Mouse (Mus musculus): ENCODE results near the gene Gm33543. TPM values are rescaled to one million over a fixed set of nuclear protein-coding genes. Genes with fewer than 3 reads are reported as not detected.

Gm33543 gene
- not detected in 2 replicates for polyA plus RNA-seq (2015; fragmentation: Nextera tagmentation; extraction: Ambion mirVana)

GRCm38 (mm10) chr10:95842789-95843637 lies at the start of gene Gm33543:
TSS of gene Gm33543 (minus strand) at chr10:95842930.
- no peak within 1 kb of the TSS for H3K4me3 ChIP-seq
- 84% methylated on average over 9 of the region's 9 CpGs for WGBS
- H3K9ac ChIP-seq: no peak within 1 kb of the TSS
- H3K27ac ChIP-seq (replicated peaks): no peak within 1 kb of the TSS
- H3K36me3 ChIP-seq: no peaks in the 10 kb centered on the region
- no peak for ATAC-seq (ENCODE audit: low FRiP score, low read depth)
- no peaks in the 10 kb centered on the region for H3K4me1 ChIP-seq (replicated peaks)
- H3K4me2 ChIP-seq: no peak within 1 kb of the TSS
- no peaks in the 10 kb centered on the region for H3K9me3 ChIP-seq
- H3K27me3 ChIP-seq: no peaks in the 10 kb centered on the region

- no peak overlapping the region for H3K4me2 ChIP-seq
These were observed 49.4 kb upstream of the Gm33543 start for GRCm38 (mm10) chr10:95892132-95892531.

GRCm38 (mm10) chr10:95891214-95891960 lies 48.7 kb upstream of the Gm33543 start:
- Histone ChIP-seq H3K9me3 (no peaks in the 10 kb centered on the region), H3K4me2 (no peak overlapping the region), H3K36me3 (no peaks in the 10 kb centered on the region), H3K27me3 (no peaks in the 10 kb centered on the region), H3K4me1 (replicated peaks) (peaks cover 9% of the 10 kb centered on the region), H3K4me3 (no peak overlapping the region), H3K9ac (no peak overlapping the region), H3K27ac (replicated peaks) (no peak overlapping the region)
- ATAC-seq (ENCODE audit: low FRiP score, low read depth): no peak
- WGBS: 77% methylated on average over 7 of the region's 7 CpGs

More at GRCm38 (mm10) chr10:95892132-95892531, 49.4 kb upstream of the Gm33543 start:
- no peak overlapping the region for H3K4me3 ChIP-seq
- WGBS: 73% methylated on average over 9 of the region's 9 CpGs
- no peaks in the 10 kb centered on the region for H3K27me3 ChIP-seq
- no peak overlapping the region for H3K9ac ChIP-seq
- peaks cover 9% of the 10 kb centered on the region for H3K4me1 ChIP-seq (replicated peaks)
- no peak overlapping the region for H3K27ac ChIP-seq (replicated peaks)
- no peaks in the 10 kb centered on the region for H3K9me3 ChIP-seq
- no peak for ATAC-seq (ENCODE audit: low FRiP score, low read depth)
- no peaks in the 10 kb centered on the region for H3K36me3 ChIP-seq

DNA sequence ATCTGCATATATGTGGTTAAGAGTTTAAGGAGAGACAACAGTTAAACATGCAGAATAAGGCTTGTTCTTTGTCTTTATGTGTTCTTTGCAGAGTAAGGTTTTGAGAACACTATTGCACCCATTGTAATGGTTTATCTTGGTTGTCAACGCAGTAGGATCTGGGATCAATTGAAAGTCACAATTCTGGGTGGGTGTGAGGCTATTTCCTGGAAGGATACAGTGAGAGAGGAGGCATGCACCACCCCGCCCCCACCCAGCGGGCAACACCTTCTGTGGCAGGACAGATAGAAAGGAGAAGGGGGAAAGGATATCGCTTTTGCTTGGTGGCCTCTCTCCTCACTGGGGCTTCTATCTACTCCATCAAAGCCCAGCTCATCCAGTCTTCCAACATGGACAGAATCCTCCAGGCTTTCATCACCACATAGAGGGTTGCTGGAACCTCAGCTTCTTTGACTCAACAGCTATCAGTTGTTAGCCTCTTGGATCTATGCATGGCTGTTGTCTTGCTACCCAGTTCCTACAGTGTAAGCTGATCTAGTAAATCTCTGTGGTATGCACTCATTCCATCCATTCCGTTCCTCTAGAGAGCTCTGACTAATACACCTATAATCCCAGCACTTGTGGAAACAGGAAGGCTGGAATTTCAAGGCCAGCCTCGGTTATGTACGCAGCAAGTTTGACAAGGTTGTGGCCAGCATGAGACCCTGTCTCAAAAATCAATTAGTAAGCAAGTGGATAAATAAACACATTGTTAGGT lies 41.2 kb upstream of the Gm33543 start:
- ATAC-seq (ENCODE audit: low FRiP score, low read depth): no peak
- Histone ChIP-seq H3K4me1 (replicated peaks) (0 out of 2 replicates have a peak, but pooled peaks cover 4% of the 10 kb centered on the region), H3K27ac (replicated peaks) (no peak overlapping the region), H3K27me3 (no peaks in the 10 kb centered on the region), H3K36me3 (no peaks in the 10 kb centered on the region), H3K4me2 (no peak overlapping the region), H3K4me3 (no peak overlapping the region), H3K9me3 (no peaks in the 10 kb centered on the region), H3K9ac (no peak overlapping the region)
- WGBS: 76% methylated on average over 7 of the region's 7 CpGs

DNA sequence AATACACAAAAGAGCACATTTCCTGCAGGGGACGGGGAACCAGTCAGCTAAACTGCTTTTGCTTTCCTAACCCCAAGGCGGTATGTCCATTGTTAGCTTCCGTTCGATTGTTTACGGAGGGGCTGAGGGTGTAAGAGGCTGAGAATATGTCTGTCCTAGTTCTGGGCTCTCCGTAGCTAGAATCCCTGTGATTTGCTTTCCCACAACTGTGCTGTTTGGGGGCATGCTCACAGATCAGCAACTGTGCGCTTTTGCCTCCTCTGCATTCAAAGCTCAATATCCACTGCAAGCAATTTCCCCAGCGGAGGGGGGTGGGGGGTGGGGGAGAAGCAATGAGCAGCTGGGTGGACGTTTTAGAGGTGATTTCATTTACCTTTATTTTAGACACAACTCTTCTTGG lies 39.3 kb upstream of the Gm33543 start:
- 0 out of 2 replicates have a peak, but pooled peaks cover 4% of the 10 kb centered on the region for H3K4me1 ChIP-seq (replicated peaks)
- no peak overlapping the region for H3K4me3 ChIP-seq
- H3K27ac ChIP-seq (replicated peaks): 0 out of 2 replicates have a peak overlapping the region, but pooled peaks have one; percentile 12
- 53% methylated on average over 9 of the region's 9 CpGs for WGBS
- no peaks in the 10 kb centered on the region for H3K27me3 ChIP-seq
- H3K9ac ChIP-seq: no peak overlapping the region
- ATAC-seq (ENCODE audit: low FRiP score, low read depth): no peak
- H3K4me2 ChIP-seq: peak overlapping the region; percentile 25; the same call in 1 of the 2 replicates
- H3K9me3 ChIP-seq: no peaks in the 10 kb centered on the region
- H3K36me3 ChIP-seq: no peaks in the 10 kb centered on the region

DNA sequence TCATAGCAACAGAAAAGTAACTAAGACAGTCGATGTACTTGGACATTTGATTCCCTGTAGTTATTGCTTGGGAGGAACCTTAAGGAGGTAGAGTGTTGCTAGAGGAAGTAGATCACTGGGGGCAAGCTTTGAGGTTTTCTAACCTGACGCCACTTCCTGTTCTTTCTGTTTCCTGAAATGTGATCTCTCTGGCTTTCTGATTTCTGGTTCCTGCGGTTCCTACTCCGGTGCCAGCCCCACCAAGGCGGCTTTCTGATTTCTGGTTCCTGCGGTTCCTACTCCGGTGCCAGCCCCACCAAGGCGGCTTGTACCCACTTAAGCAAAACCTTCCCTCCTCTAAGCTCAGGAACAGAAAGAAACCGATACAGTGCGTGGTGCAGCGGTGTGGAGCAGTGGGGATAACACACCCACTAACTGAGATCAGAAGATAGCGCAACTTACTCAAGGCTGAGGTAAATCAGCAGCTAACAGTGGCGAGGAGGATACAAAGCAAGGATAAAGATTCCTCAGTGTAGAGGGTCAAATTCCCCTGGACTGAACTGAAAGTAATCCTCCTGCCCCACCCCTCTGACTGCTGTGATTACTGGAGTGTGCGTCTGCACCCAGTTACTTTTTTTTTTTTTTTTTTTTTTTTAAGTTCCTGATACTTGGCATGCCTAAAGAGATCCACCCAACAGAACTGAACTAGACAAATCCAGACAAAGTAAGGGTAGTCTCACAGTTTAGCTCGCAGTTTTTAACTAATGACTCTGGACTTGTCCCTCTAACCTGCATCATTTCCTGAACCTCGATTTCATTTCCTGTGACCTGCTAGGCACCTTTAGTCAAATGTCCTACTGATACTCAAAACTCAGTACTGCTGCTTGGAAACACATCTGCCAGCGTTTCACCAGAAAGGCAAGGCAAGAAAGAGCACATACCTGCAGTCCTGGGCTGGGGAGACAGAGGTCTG lies 37.5 kb upstream of the Gm33543 start:
- Histone ChIP-seq H3K27ac (replicated peaks) (no peak overlapping the region), H3K36me3 (no peaks in the 10 kb centered on the region), H3K27me3 (no peaks in the 10 kb centered on the region), H3K4me3 (no peak overlapping the region), H3K9me3 (no peaks in the 10 kb centered on the region), H3K4me2 (no peak overlapping the region), H3K4me1 (replicated peaks) (0 out of 2 replicates have a peak, but pooled peaks cover 4% of the 10 kb centered on the region), H3K9ac (no peak overlapping the region)
- no peak for ATAC-seq (ENCODE audit: low FRiP score, low read depth)
- 91% methylated on average over 17 of the region's 17 CpGs for WGBS

DNA sequence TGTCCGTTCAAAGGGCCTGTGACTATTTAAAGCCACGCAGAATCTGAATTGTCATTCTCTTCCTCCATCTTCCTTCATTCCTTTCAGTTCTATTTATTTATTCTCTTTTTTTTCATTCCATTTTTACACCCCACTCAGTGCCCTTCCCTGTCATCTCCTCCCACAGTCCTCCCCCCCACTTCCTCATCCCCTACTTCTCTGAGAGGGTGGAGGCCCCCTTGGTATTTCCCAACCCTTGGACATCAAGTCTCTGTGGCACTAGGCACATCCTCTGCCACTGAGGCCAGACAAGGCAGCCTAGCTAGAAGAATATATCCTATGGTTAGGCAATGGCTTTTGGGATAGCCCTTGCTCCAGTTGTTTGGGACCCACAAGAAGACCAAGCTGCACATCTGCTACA lies 28.1 kb upstream of the Gm33543 start:
- no peak for ATAC-seq (ENCODE audit: low FRiP score, low read depth)
- H3K4me1 ChIP-seq (replicated peaks): no peaks in the 10 kb centered on the region
- no peaks in the 10 kb centered on the region for H3K27me3 ChIP-seq
- no peak overlapping the region for H3K9ac ChIP-seq
- H3K9me3 ChIP-seq: no peaks in the 10 kb centered on the region
- H3K27ac ChIP-seq (replicated peaks): no peak overlapping the region
- no peak overlapping the region for H3K4me3 ChIP-seq
- H3K4me2 ChIP-seq: no peak overlapping the region
- WGBS: 94% methylated on average over 2 of the region's 2 CpGs
- no peaks in the 10 kb centered on the region for H3K36me3 ChIP-seq

GRCm38 (mm10) chr10:95868348-95868747 lies 25.6 kb upstream of the Gm33543 start:
- no peak overlapping the region for H3K27ac ChIP-seq (replicated peaks)
- no peak overlapping the region for H3K4me2 ChIP-seq
- H3K4me1 ChIP-seq (replicated peaks): no peaks in the 10 kb centered on the region
- H3K4me3 ChIP-seq: no peak overlapping the region
- no peaks in the 10 kb centered on the region for H3K9me3 ChIP-seq
- H3K27me3 ChIP-seq: no peaks in the 10 kb centered on the region
- ATAC-seq (ENCODE audit: low FRiP score, low read depth): no peak
- H3K36me3 ChIP-seq: no peaks in the 10 kb centered on the region
- H3K9ac ChIP-seq: no peak overlapping the region
- 64% methylated on average over 6 of the region's 6 CpGs for WGBS

DNA sequence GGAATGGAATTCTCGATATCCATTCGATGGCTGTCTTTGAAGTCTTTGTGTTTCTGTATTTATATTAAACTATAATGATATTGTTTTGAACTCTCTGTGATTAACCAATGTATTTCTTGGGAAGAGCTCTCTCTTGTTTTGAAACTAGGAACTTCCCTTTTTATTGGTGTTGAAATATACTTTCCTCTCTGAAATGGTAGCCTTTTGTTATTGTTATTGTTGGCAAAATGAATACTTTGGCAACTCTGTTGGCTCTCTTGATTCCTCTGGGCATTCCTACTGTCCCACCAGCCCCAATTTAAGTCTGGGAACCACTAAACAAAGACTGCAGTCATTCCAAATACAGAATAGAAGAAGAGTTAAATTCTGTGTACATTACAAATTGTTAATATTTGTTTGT lies 24.9 kb upstream of the Gm33543 start:
- Histone ChIP-seq H3K36me3 (no peaks in the 10 kb centered on the region), H3K4me1 (replicated peaks) (no peaks in the 10 kb centered on the region), H3K4me3 (no peak overlapping the region), H3K27ac (replicated peaks) (no peak overlapping the region), H3K9ac (no peak overlapping the region), H3K27me3 (no peaks in the 10 kb centered on the region), H3K9me3 (no peaks in the 10 kb centered on the region), H3K4me2 (no peak overlapping the region)
- no peak for ATAC-seq (ENCODE audit: low FRiP score, low read depth)
- 92% methylated on average over 2 of the region's 2 CpGs for WGBS

- Histone ChIP-seq H3K9me3 (no peaks in the 10 kb centered on the region), H3K4me3 (no peak overlapping the region), H3K4me2 (no peak overlapping the region), H3K4me1 (replicated peaks) (no peaks in the 10 kb centered on the region), H3K9ac (no peak overlapping the region), H3K27ac (replicated peaks) (no peak overlapping the region), H3K27me3 (no peaks in the 10 kb centered on the region), H3K36me3 (no peaks in the 10 kb centered on the region)
- 59% methylated on average over 11 of the region's 11 CpGs for WGBS
- ATAC-seq (ENCODE audit: low FRiP score, low read depth): no peak
These were observed 21.8 kb upstream of the Gm33543 start for GRCm38 (mm10) chr10:95864349-95865124.

Measured in hindbrain, embryonic 15.5 days (tissue).